Mouse (Mus musculus) hematopoietic stem cell, adult 5-6 weeks (primary cell): ENCODE results near the gene Pgm1. TPM values are rescaled to one million over a fixed set of nuclear protein-coding genes. Genes with fewer than 3 reads are reported as not detected.

ENCODE experiments used
- ATAC-seq, 2 experiments: fragments of 125-278 bp in 1 of 2; replicated peaks in 1 of 2; 2 replicates each; pipeline ENCODE4 v1.8.0; 2016 to 2017; ENCODE audit warnings: inconsistent platforms in 2 of 2, mild to moderate bottlenecking in 2 of 2, moderate number of reproducible peaks in 2 of 2, low read depth in 1 of 2, moderate TSS enrichment in 1 of 2; ENCODE audit not compliant: low FRiP score in 2 of 2, poor library complexity in 2 of 2, severe bottlenecking in 2 of 2, insufficient read depth in 1 of 2, low TSS enrichment in 1 of 2
- total RNA-seq: library from RNA; stranded (forward); fragments of 172-1452, 232-1000 nt; gene quantifications from 2 replicates; pipeline ENCODE4 v1.2.3, GENCODE M21; 2017

The Pgm1 gene
- total RNA-seq, result 33.8 and 35.6 TPM in 2 replicates

DNA sequence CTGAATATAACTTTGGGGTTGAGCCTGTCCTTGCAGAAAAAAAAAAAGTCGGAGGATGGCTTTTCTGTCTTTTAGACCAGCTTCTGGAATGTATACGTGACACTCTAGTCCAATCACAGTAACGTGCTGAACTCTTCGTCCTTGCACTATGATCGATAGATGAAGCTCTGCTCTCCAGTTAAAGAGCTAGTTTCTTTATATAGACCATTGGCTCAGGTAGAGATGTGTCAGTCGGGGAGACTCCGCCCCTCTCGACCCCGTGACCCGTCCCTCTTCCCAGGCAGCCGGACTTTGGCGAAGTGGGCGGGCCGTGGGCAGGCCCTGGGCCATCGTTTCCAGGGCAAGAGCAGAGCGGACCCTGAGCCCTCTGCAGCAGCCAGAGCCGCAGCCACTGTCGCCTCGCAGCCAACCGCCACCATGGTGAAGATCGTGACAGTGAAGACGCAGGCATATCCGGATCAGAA, at the start of gene Pgm1:
TSS of gene Pgm1 (plus strand) at position 266 of the 464 bp plus-strand sequence.
- ATAC-seq, result peak; percentile 63 to 79

DNA sequence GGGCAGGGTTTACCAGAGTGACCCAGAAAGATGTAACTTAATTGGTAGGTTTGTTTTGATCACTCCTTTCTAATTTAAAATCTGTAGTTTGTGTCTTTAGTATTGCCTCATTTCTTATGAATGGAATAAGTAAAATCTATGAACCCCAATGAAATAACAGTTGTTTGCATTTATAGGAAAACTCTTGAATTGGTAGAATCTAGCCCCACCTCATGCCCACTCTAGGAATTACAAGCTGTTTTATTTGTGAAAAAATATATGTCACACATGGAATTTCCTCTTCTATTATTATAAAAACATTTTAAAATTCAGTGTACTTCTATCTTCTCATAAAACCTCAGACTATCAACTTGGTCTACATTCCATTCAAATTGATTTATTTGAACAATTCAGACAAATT, 47.3 kb upstream of the Pgm1 start:
- no peak for ATAC-seq

DNA sequence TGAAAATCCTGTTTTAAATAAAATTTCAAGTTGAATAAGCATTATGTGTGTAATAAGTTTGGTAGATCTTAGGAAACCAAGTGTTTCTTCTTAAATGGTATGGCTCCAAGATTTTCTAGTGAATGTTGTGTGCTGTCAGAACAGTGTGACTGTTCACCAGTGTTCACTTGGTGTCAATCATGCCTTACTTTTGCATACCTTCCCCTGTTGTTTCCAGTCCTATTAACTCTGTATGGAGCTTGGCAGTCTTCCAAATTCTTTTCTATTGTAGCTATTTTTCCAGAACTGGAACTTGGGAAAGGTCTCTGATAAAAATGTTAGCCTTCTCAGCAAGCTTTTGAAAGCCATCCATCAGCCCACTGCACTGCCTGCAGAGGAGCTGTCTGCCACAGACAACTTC, 46.8 kb upstream of the Pgm1 start:
- no peak for ATAC-seq

DNA sequence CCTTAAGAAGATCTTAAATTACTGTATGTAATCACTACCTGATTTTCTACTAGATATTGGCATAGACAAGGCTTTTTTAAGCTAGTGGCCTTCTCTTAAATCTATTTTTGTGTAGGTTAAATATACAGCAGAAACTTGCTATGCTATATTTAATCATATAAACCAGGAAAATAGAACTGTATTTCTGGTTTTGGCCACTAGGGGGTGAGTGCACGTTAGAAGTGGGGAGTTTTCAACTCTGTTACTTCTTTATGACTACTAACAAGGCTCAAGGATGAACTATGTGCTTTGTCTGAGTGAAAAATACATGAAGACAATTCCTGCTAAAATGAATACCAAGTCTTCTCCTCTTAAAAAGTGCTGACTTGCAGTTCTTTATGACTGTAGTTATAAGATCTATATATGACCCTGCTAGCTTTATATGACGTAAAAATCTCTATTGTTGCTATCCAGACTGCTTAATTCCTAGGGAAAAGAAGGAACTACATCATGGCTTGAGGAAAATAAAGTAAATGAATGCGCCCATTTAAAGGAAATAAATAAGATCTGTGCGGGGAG, 15.2 kb upstream of the Pgm1 start:
- ATAC-seq, result 0 out of 4 replicates have a peak, but pooled peaks of 1 of the 2 experiments have one; percentile 46

DNA sequence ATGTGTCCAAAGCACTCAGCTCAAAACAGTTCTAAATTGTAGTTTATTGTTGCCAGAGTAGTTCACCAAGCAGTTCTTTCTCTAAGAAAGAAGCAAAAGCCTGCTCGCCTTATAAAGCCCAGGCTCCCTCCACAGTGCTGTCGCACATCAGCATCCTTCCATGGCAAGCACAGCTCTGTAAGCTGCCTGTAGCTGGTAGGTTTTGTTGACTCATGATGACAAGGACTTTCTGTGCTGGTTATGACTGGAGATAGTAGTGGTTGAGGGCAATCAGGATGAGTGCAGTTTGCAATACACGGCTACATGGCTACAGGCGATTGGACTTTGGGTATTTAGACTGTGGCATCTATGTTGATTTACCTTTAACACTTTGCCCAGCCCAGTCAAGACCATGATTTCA, 2.8 kb upstream of the Pgm1 start:
- no peak for ATAC-seq

DNA sequence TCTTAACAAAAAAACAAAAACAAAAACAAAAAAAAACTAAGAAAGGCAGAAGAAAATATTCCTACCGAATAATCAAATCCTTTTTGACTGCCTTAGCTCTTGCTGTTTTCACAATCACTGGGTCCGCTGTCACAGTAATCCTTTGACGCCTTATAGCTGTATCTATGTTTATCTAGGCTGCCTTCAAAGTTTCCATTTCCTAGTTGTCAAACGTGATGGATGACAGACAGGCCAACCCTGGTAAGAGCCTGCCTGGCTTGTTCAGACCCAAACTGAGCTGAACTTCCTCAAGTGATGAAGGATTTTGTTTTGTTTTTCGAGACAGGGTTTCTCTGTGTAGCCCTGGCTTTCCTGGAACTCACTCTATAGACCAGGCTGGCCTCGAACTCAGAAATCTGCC, 693 bp upstream of the Pgm1 start:
- no peak for ATAC-seq

DNA sequence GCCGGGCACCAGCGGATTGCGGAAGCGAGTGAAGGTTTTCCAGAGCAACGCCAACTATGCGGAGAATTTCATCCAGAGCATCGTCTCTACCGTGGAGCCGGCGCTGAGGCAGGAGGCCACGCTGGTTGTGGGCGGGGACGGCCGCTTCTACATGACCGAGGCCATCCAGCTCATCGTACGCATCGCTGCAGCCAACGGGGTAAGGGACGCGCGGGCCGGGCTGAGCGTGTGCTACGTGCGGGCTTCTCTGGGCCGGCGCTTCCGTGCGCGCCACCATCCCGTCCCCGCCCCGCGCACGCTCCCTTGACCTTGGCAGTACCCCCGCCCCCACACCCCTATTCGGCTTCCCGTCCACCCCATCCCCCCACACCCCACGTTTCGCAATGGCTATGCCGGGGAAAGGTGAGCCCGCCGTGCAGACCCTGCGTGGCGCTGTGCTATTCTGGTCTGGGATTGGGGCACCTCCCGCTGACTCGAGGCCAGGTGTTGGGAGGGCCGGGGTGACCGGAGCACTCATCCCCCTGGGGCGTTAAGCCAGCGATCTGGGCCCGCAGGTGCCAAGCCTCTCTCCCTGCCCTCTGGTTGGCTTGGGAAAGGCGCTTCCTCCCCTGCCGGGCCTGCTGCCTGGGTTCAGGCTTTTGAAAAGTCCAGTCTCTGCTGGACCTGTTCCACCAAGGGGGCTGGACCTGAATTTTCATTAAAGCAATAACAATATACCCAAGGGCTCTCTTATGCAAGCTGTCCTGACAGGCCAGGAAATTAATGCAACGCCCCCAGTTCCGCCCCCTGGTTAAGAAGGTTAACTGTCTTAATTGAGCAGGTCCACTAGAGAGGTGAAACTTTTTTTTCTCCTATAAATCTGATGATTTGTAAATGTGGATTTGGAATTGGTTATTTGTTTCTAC, 651 bp downstream of the Pgm1 start, which contains the start of gene Itgb3bp:
TSS of gene Itgb3bp (minus strand) at position 201 of the 905 bp plus-strand sequence.
- peak; percentile 72 to 76 for ATAC-seq

DNA sequence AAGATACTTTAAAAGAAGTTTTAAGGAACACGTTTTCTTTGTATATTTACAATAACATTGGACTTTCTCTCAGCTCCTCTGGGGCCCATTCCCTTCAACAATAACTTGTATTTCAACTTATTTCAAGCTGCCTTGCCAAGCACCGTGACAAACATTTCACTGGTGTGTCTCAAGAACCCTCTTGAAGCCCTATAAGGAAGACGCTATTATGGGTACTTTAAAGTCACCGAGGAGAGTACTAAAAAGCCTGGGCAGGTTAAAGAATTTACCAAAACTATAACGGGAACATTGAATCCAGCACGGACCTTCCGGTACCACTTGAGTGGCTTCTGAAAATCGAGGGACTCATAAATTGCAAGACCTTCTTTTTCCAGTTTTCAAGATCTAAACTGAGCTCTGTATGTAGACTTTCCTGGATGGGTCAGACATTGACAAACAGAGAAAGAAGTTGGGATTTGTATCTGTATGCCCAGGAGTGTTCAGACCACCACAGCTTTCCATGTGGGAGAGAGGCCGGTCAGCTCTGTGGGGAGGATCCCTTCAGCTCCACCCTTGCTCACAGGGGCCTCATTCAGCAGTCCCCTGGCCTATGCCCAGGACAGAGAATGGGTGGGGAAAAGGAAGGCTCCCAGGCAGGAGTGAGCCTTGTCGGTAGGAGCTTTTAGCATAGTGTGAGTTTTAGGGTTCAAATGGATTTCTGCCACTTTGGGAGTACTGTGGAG, 1.5 kb downstream of the Pgm1 start:
- ATAC-seq, result no peak

DNA sequence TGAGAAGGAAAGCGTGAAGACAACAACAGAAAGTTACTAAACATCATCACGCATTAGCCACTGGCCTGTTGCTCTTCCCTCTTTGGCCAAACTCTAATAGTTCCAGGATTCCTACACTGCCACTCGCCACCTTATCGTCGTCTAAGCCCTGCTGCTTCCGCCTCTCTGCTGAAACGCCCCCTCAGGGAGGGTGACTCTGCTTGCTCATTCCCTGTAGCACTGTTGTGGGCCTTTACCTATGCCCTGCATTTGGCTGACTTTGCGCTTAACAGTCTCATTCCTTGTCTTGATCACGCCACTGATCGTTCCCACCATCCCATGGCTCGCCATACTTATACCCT, 2.0 kb downstream of the Pgm1 start:
- no peak for ATAC-seq

DNA sequence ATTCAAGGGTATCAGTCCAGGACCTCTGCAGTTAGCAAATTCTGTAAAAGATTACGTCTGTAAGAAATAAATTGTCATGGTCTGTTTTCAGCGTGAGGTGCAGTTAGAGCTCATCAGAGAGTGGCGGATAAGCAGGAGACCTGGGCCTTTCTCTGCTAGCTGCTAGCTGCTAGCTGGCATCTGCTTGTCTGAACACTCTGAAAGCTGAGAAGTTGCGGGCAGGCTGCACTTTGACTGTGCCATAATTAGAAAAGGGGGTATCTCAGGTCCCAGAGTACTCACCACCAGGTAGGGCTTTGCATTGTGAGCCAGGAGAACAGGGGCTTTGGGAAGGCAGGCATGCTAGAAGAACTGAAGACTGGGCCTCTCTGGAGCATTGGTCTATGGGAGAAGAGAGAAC, 2.6 kb downstream of the Pgm1 start:
- no peak for ATAC-seq

DNA sequence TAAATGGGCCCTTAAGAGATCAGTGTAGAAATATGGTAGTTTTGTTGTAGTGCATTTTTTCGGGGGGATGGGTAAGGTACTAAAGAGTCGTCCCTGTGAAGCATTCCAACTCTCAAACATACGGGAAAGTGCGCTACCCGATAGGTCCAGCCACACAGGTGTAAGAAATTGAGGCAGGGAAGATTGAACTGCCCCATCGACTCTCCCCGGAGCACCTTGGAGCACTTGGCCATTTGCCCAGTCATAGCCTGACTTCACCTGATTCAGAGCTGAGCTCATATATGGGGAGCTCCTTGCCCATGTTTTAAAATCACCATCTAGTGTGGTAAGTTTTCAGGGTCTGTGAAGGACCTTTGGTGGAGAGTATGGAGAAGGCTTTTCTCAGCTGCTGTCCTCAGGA, 5.6 kb downstream of the Pgm1 start:
- ATAC-seq, result no peak

DNA sequence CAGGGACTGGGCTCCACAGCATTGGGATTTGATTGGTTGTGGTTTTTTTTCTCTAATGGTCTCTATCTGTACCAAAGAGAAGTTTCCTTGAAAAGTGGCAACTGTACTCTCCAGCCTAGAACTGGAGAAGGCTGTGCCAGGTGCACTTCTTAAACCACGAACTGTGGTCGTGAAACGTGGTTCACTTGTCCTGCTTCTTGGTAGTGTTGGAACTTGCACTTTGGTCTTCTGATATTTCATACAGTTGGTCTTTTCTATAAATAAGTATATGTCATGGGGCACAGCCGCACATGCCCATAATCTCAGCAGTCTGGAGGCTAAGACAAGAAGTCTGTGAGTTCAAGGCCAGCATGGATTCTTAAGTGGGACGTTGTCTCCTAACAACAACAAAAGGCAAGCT, 7.1 kb downstream of the Pgm1 start:
- ATAC-seq, result no peak

DNA sequence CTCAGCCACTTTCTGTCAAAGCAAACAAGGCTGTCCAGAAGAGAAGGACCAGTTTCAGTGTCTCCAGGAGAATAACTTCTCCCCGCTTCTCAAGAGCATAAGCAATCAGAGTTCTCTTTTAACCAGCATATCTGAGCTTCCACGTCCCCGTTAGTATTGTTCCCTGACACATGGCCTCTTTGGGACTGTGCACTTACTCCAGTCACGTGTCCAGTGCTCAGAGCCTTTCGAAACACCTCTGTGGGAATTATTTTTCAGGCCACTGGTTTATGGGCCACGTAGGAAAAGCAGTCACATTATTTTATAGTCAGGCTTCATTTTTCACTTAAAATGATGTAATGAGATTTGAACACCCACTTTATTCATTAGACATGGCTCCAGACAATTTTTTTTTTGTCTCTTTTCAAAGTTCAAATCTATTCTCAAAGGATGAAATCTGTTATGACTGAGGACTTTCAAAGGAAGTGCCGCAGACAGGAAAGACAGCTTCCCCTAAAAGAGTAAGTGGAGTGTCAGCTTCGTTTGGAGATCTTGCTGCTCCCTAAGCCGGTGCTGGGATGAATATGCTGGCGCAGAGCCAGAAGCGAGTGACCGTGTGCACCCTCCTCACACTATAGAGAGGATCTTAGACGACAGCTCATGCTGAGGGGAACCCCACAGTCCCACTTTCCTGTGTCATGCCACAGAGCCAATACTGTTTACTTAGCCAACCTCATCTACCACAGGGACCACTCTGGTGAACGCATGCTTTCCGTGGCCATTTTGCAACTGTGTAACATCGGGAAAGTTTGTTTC, 10.7 kb downstream of the Pgm1 start:
- ATAC-seq, result no peak

DNA sequence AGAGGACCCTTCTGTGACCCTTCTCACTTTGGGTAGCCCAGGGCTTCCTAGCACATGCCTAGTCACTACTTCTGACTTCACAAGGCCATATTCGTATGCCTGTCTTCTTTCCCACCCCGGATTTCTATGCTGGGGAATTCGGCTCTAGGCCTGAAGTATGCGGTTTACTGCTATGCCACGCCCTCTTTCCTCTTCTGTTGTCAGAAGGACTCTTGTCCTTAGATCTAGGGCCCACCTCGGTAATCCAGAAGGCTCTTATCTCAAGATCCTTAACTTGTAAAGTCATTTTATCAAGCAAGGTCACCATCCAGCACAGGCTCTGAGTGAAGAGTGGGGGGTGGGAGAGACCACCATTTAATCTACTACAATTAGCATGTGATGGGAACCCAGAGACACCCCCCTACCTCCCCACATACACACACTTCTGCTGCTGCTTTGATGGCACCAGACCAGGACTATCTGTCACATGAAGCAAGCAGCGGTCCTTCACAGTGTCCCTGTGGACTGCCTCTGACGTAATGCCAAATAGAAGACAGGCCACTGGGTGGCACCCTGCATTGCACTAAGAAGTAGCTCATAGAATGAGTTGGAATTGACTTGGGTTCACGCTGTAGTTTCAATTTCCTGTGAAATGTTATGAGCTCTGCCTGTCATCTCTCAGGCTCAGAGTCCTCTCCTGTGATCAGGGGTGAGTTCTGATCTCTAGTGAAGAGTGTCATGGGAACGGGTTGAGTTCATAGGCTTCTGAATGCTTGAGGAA, 12.6 kb downstream of the Pgm1 start:
- ATAC-seq, result no peak

DNA sequence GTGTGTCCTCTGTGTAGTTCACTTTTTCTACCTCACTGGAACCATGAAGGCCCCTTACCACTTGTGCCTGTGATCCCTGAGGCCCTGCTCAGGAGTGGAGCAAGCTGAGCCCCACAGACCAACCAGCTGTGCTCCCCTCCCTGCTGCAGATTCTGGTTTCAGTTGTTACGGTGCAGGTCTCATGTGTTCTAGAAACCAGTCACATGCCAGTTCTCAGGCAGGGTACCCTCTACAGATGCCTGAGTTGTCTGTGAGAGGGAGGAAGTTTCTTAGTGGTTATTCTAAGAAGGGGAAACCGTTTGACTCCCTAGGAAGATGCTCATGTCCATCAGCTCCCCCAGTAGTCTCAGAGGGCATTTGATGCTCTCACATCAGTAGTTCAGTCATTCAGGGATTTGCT, 15.4 kb downstream of the Pgm1 start:
- ATAC-seq, result no peak

DNA sequence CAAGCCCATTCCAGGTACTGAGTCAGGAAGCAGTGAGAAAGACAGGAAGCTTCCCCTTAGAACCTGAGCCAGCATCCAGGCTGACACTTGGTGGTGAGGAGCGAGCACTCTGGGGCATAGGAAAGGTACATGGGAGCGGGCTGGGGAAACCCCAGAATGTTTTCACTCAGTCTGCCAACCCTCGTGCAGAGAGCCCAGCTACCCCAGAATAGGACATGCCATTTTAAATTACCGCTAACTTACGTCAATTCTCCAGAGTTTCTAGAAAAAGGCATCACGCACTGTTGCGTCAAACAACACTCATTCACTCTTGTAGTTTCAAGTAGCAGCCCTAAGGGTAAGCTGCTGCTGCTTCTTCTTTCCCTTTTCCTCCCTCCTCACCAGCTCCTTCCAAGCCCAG, 15.8 kb downstream of the Pgm1 start:
- no peak for ATAC-seq

DNA sequence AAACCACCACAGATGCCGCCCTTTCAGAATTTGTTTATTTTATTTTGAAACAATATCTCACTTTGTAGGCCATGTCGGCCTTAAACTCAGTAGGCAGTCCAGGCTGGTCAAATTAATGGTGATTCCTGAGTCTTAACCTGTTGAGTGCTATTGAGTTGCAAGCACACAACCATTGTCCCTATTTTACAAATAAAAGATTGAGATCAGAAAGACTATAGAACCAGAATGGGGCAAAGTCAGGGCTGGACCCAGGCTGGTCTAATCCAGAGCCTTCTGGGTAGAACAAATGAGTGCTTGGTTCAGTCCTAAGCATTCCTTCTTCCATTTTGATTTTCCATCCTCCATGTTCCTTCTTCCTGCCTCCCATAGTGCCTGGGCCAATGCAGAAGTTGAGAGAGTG, 17.3 kb downstream of the Pgm1 start:
- no peak for ATAC-seq
